Mouse (Mus musculus) liver, postnatal 0 days (tissue): ENCODE data around the gene Uroc1. TPM values are rescaled to one million over a fixed set of nuclear protein-coding genes. Genes with fewer than 3 reads are reported as not detected.

Source experiments
- ATAC-seq: fragments of 200-750 bp; cut with Nextera tagmentation; 2 replicates; pipeline ENCODE4 v1.8.0; 2017; ENCODE audit warnings: mild to moderate bottlenecking, moderate library complexity
- DNase-seq: peaks from one replicate; pipeline ENCODE4 v3.0.0-alpha.2; 2016
- H3K27ac ChIP-seq: fragments of 300-500 bp; sonication (generic); 2 replicates; pipeline ENCODE4 v1.5.1; 2014; ENCODE audit warnings: antibody characterized with exemption, moderate library complexity, mild to moderate bottlenecking, low read depth
- H3K27me3 ChIP-seq: fragments of 300-500 bp; sonication (generic); 2 replicates; pipeline ENCODE4 v1.6.1; 2014; ENCODE audit warnings: low read length, control low read depth, mixed read lengths; ENCODE audit not compliant: insufficient read depth
- H3K36me3 ChIP-seq: fragments of 300-500 bp; sonication (generic); replicated peaks from 2 replicates; pipeline ENCODE4 v1.6.1; 2014; ENCODE audit warnings: mild to moderate bottlenecking, control low read depth, low read length, moderate library complexity, mixed read lengths; ENCODE audit not compliant: insufficient read depth
- H3K4me1 ChIP-seq: fragments of 300-500 bp; sonication (generic); 2 replicates; pipeline ENCODE4 v1.6.1; 2014; ENCODE audit warnings: antibody characterized with exemption, mild to moderate bottlenecking, control low read depth; ENCODE audit not compliant: insufficient read depth
- H3K4me2 ChIP-seq: fragments of 300-500 bp; sonication (generic); 2 replicates; pipeline ENCODE4 v1.6.1; 2014; ENCODE audit warnings: low read depth, mild to moderate bottlenecking, low read length, moderate library complexity, mixed read lengths
- H3K4me3 ChIP-seq: fragments of 300-500 bp; sonication (generic); 2 replicates; pipeline ENCODE4 v1.5.1; 2014; ENCODE audit warnings: low read depth, low read length
- H3K9ac ChIP-seq: fragments of 300-500 bp; sonication (generic); replicated peaks from 2 replicates; pipeline ENCODE4 v1.6.1; 2014; ENCODE audit warnings: mild to moderate bottlenecking, moderate library complexity
- H3K9me3 ChIP-seq: fragments of 300-500 bp; sonication (generic); 2 replicates; pipeline ENCODE4 v1.6.1; 2016; ENCODE audit warnings: mild to moderate bottlenecking, control low read depth, low read length, mixed read lengths
- CTCF ChIP-seq: sonication (generic); IDR thresholded peaks from 2 replicates; pipeline ENCODE4 v1.5.1; 2016; ENCODE audit warnings: antibody characterized with exemption, low read depth
- EP300 ChIP-seq: IDR thresholded peaks from 2 replicates; pipeline ENCODE4 v1.6.1; 2016; ENCODE audit warnings: antibody characterized with exemption, low read depth, mild to moderate bottlenecking
- WGBS: fragments of 180-500 bp; shearing (Covaris S2); extraction: QIAGEN DNeasy Blood & Tissue Kit; methylation state at CpG from one replicate; pipeline ENCODE4 v1.1.7; 2014; ENCODE audit not compliant: insufficient replicate concordance; 5-methylcytosine and 5-hydroxymethylcytosine counted together
- polyA plus RNA-seq: library from polyadenylated mRNA; unstranded; fragments of >200 nt; fragmentation: Nextera tagmentation; extraction: Ambion mirVana; gene quantifications from 2 replicates; pipeline ENCODE4 v1.2.1, GENCODE M21; 2015

Uroc1 gene
- polyA plus RNA-seq, 1 experiment from 2014 or later: 51.0 TPM

GRCm38 (mm10) chr6:90374647-90375046 lies 41.6 kb downstream of the Uroc1 start:
- Histone ChIP-seq H3K9me3 (no peaks in the 10 kb centered on the region), H3K36me3 (peaks cover 55% of the 10 kb centered on the region), H3K9ac (no peak overlapping the region), H3K27ac (no peak overlapping the region), H3K27me3 (no peaks in the 10 kb centered on the region), H3K4me2 (no peak overlapping the region), H3K4me3 (no peak overlapping the region), H3K4me1 (peaks cover 17% of the 10 kb centered on the region)
- TF ChIP-seq EP300: peak; percentile 86
- no peak for TF ChIP-seq CTCF
- ATAC-seq (peak; percentile 76), DNase-seq (peak; percentile 63)
- 47% methylated on average over 4 of the region's 4 CpGs for WGBS

GRCm38 (mm10) chr6:90377708-90378107 lies 44.6 kb downstream of the Uroc1 start:
- ATAC-seq (no peak), DNase-seq (no peak)
- Histone ChIP-seq H3K27me3 (no peaks in the 10 kb centered on the region), H3K4me3 (no peak overlapping the region), H3K4me2 (no peak overlapping the region), H3K4me1 (peaks cover 5% of the 10 kb centered on the region; the same call in 1 of the 2 replicates), H3K9ac (no peak overlapping the region), H3K36me3 (peaks cover 73% of the 10 kb centered on the region), H3K27ac (no peak overlapping the region), H3K9me3 (no peaks in the 10 kb centered on the region)
- 80% methylated on average over 2 of the region's 2 CpGs for WGBS
- no peak for TF ChIP-seq CTCF
- TF ChIP-seq EP300: no peak

GRCm38 (mm10) chr6:90381465-90381864 lies 48.4 kb downstream of the Uroc1 start:
- H3K27me3 ChIP-seq: no peaks in the 10 kb centered on the region
- no peak overlapping the region for H3K4me3 ChIP-seq
- DNase-seq: no peak
- no peak for TF ChIP-seq CTCF
- H3K9me3 ChIP-seq: no peaks in the 10 kb centered on the region
- no peak overlapping the region for H3K9ac ChIP-seq
- WGBS: 86% methylated on average over 2 of the region's 2 CpGs
- H3K36me3 ChIP-seq: peaks cover 63% of the 10 kb centered on the region
- no peak overlapping the region for H3K27ac ChIP-seq
- no peaks in the 10 kb centered on the region for H3K4me1 ChIP-seq
- H3K4me2 ChIP-seq: no peak overlapping the region
- no peak for ATAC-seq

- no peaks in the 10 kb centered on the region for H3K9me3 ChIP-seq
- no peak overlapping the region for H3K4me2 ChIP-seq
- H3K4me1 ChIP-seq: peaks cover 4% of the 10 kb centered on the region; the same call in 1 of the 2 replicates
- no peak overlapping the region for H3K4me3 ChIP-seq
- H3K9ac ChIP-seq: no peak overlapping the region
- no peak for DNase-seq
- TF ChIP-seq CTCF (no peak), EP300 (no peak)
- no peak overlapping the region for H3K27ac ChIP-seq
- no peaks in the 10 kb centered on the region for H3K27me3 ChIP-seq
- ATAC-seq: no peak
- WGBS: 66% methylated on average over 4 of the region's 4 CpGs
- peaks cover 8% of the 10 kb centered on the region for H3K36me3 ChIP-seq
Measured at GRCm38 (mm10) chr6:90390629-90391028, 57.5 kb downstream of the Uroc1 start.

GRCm38 (mm10) chr6:90393948-90394347 lies 60.9 kb downstream of the Uroc1 start:
- Histone ChIP-seq H3K4me2 (no peak overlapping the region), H3K27ac (peak overlapping the region; percentile 82), H3K36me3 (peaks cover 6% of the 10 kb centered on the region; the same call in 1 of the 2 replicates), H3K4me1 (peaks cover 10% of the 10 kb centered on the region), H3K27me3 (no peaks in the 10 kb centered on the region), H3K9ac (no peak overlapping the region), H3K4me3 (no peak overlapping the region), H3K9me3 (no peaks in the 10 kb centered on the region)
- DNase-seq (peak; percentile 29), ATAC-seq (peak; percentile 95)
- 54% methylated on average over 3 of the region's 3 CpGs for WGBS
- TF ChIP-seq CTCF (no peak), EP300 (no peak; the same call in 1 of the 2 replicates)

- Histone ChIP-seq H3K4me2 (no peak overlapping the region), H3K9ac (no peak overlapping the region), H3K4me1 (peaks cover 10% of the 10 kb centered on the region), H3K27ac (no peak overlapping the region), H3K9me3 (no peaks in the 10 kb centered on the region), H3K4me3 (no peak overlapping the region), H3K27me3 (no peaks in the 10 kb centered on the region), H3K36me3 (peaks cover 12% of the 10 kb centered on the region)
- 70% methylated on average over 2 of the region's 2 CpGs for WGBS
- no peak for TF ChIP-seq EP300
- no peak for TF ChIP-seq CTCF
- DNase-seq (no peak), ATAC-seq (no peak)
Measured at GRCm38 (mm10) chr6:90395751-90396150, 62.7 kb downstream of the Uroc1 start.

- Histone ChIP-seq H3K27me3 (no peaks in the 10 kb centered on the region), H3K36me3 (peaks cover 24% of the 10 kb centered on the region), H3K27ac (peak overlapping the region; percentile 67), H3K9ac (no peak overlapping the region; the same call in 1 of the 2 replicates), H3K9me3 (no peaks in the 10 kb centered on the region), H3K4me3 (no peak overlapping the region), H3K4me2 (no peak overlapping the region), H3K4me1 (peaks cover 10% of the 10 kb centered on the region)
- WGBS: 82% methylated on average over 3 of the region's 3 CpGs
- no peak for ATAC-seq
- TF ChIP-seq CTCF (no peak), EP300 (no peak)
- no peak for DNase-seq
Measured at GRCm38 (mm10) chr6:90397291-90397690, 64.2 kb downstream of the Uroc1 start.
